Mouse (Mus musculus): ENCODE measurements around the gene Hilpda. TPM values are rescaled to one million over a fixed set of nuclear protein-coding genes. Genes with fewer than 3 reads are reported as not detected.

The Hilpda gene
- total RNA-seq, 1 experiment, result 36.9 TPM

DNA sequence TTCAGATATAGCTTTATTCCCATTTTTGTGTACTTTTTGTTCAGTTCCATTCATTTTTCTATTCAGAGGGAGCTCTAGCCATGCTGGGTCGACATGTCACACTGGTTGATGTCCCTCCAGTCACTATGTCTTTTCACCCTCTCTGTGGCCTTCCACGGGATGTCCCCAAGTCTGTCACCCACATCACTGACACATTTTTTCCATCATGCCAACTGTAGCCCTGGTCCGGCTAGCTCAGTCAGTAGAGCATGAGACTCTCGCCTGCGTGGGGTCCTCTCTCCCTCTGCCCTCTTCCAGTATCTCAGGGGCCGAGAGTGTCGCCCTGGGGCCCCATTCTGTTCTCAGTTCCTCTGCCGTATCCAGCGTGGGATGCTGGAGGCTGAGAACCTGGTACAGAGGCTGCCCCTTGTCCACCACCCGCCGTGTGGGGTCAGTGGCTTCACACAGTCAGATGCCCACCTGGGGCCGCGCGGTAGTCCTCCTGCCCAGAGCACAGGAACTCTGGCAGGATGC lies 41.5 kb downstream of the Hilpda start:
- in situ Hi-C loops (cut with MboI; ENCODE audit: low sequenced_read_pairs in 2 of 2, unreplicated experiment in 2 of 2), result no loop called here
- DNase-seq (ENCODE audit: low read depth, low spot score), result no peak
- Histone ChIP-seq H3K36me3 (ENCODE audit: control insufficient read depth, insufficient read depth, low read length, poor library complexity, severe bottlenecking) (no peaks in the 10 kb centered on the region), H3K27ac (ENCODE audit: insufficient read depth, low read depth, low read length, poor library complexity, severe bottlenecking) (no peak overlapping the region), H3K9me3 (ENCODE audit: control insufficient read depth, insufficient read depth, low read depth, low read length) (no peaks in the 10 kb centered on the region), H3K9ac (ENCODE audit: insufficient read depth, low read depth, low read length, poor library complexity, severe bottlenecking) (no peak overlapping the region), H3K4me3 (ENCODE audit: insufficient read depth in 1 of 2, low read depth in 1 of 2, low read length in 2 of 2, poor library complexity in 1 of 2, severe bottlenecking in 1 of 2) (no peak overlapping the region), H3K4me1 (ENCODE audit: control insufficient read depth in 2 of 2, insufficient read depth in 2 of 2, low read length in 2 of 2, poor library complexity in 1 of 2) (peaks cover 0 to 3% of the 10 kb centered on the region in 2 experiments; a peak in 1 of 4 replicates)
- TF ChIP-seq CHD2 (IDR thresholded peaks at IDR 0.05; ENCODE audit: low read depth, low read length) (no peak), MAFK (IDR thresholded peaks at IDR 0.05; ENCODE audit: insufficient read depth, low read depth, low read length) (no peak), ZC3H11A (IDR thresholded peaks at IDR 0.05; ENCODE audit: borderline replicate concordance, low read depth, low read length) (no peak), ZNF384 (IDR thresholded peaks at IDR 0.05; ENCODE audit: low read depth, low read length) (no peak), HCFC1 (IDR thresholded peaks at IDR 0.05; ENCODE audit: borderline replicate concordance, insufficient read depth, low read length) (no peak)

DNA sequence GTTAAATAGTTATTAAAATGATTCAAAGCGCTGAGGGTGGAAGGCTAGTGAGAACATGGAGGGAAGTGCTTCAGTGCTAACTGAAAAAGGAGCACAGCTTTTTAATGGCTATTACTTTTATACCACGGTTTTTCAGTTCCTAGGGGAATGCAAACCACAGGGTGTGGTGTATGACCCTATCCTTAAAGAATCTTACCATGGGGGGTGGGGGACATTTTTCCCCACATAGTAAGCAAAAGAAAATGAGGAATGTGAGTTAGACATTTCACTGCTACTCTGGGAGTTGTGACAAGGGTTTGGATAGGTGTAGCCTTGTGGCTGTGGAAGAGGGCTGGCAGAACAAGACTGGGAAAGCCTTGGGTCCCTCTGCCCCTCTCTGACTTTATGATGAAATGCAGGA lies 45.0 kb downstream of the Hilpda start:
- TF ChIP-seq MAFK (IDR thresholded peaks at IDR 0.05; ENCODE audit: insufficient read depth, low read depth, low read length) (no peak), ZNF384 (IDR thresholded peaks at IDR 0.05; ENCODE audit: low read depth, low read length) (no peak), HCFC1 (IDR thresholded peaks at IDR 0.05; ENCODE audit: borderline replicate concordance, insufficient read depth, low read length) (no peak), CHD2 (IDR thresholded peaks at IDR 0.05; ENCODE audit: low read depth, low read length) (no peak), ZC3H11A (IDR thresholded peaks at IDR 0.05; ENCODE audit: borderline replicate concordance, low read depth, low read length) (no peak)
- no peaks in the 10 kb centered on the region for H3K4me1 ChIP-seq (ENCODE audit: control insufficient read depth in 2 of 2, insufficient read depth in 2 of 2, low read length in 2 of 2, poor library complexity in 1 of 2)
- H3K9me3 ChIP-seq (ENCODE audit: control insufficient read depth, insufficient read depth, low read depth, low read length), result no peaks in the 10 kb centered on the region
- no peak for DNase-seq (ENCODE audit: low read depth, low spot score)
- no peaks in the 10 kb centered on the region for H3K36me3 ChIP-seq (ENCODE audit: control insufficient read depth, insufficient read depth, low read length, poor library complexity, severe bottlenecking)
- no peak overlapping the region for H3K9ac ChIP-seq (ENCODE audit: insufficient read depth, low read depth, low read length, poor library complexity, severe bottlenecking)
- H3K4me3 ChIP-seq (ENCODE audit: insufficient read depth in 1 of 2, low read depth in 1 of 2, low read length in 2 of 2, poor library complexity in 1 of 2, severe bottlenecking in 1 of 2), result no peak overlapping the region
- in situ Hi-C loops (cut with MboI; ENCODE audit: low sequenced_read_pairs in 2 of 2, unreplicated experiment in 2 of 2), result no loop called here
- H3K27ac ChIP-seq (ENCODE audit: insufficient read depth, low read depth, low read length, poor library complexity, severe bottlenecking), result no peak overlapping the region

DNA sequence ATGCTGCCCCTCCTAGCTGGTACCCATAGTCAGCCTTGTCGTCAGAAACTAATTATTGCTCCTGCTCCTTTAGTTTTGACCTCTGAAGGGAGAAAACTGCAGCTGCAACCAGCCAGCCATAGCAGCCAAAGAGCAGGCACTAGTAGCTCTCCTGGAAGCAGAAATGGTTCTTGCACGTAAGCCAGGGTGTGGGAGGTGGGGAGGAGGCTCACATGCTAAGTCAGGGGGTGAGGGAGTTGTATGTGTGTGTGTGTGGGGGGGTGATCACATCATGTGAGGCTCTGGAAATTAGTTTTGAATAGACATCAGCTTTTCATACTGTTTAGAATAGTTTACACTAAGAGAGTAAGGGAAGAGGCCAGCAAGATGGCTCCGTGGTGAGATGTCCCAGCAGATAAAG lies 45.7 kb downstream of the Hilpda start:
- DNase-seq (ENCODE audit: low read depth, low spot score), result no peak
- no peak overlapping the region for H3K27ac ChIP-seq (ENCODE audit: insufficient read depth, low read depth, low read length, poor library complexity, severe bottlenecking)
- in situ Hi-C loops (cut with MboI; ENCODE audit: low sequenced_read_pairs in 2 of 2, unreplicated experiment in 2 of 2), result no loop called here
- no peak overlapping the region for H3K9ac ChIP-seq (ENCODE audit: insufficient read depth, low read depth, low read length, poor library complexity, severe bottlenecking)
- no peaks in the 10 kb centered on the region for H3K4me1 ChIP-seq (ENCODE audit: control insufficient read depth in 2 of 2, insufficient read depth in 2 of 2, low read length in 2 of 2, poor library complexity in 1 of 2)
- H3K4me3 ChIP-seq (ENCODE audit: insufficient read depth in 1 of 2, low read depth in 1 of 2, low read length in 2 of 2, poor library complexity in 1 of 2, severe bottlenecking in 1 of 2), result no peak overlapping the region
- H3K9me3 ChIP-seq (ENCODE audit: control insufficient read depth, insufficient read depth, low read depth, low read length), result no peaks in the 10 kb centered on the region
- H3K36me3 ChIP-seq (ENCODE audit: control insufficient read depth, insufficient read depth, low read length, poor library complexity, severe bottlenecking), result no peaks in the 10 kb centered on the region
- TF ChIP-seq ZC3H11A (IDR thresholded peaks at IDR 0.05; ENCODE audit: borderline replicate concordance, low read depth, low read length), result no peak
- no peak for TF ChIP-seq ZNF384 (IDR thresholded peaks at IDR 0.05; ENCODE audit: low read depth, low read length)
- no peak for TF ChIP-seq MAFK (IDR thresholded peaks at IDR 0.05; ENCODE audit: insufficient read depth, low read depth, low read length)
- TF ChIP-seq HCFC1 (IDR thresholded peaks at IDR 0.05; ENCODE audit: borderline replicate concordance, insufficient read depth, low read length), result no peak
- no peak for TF ChIP-seq CHD2 (IDR thresholded peaks at IDR 0.05; ENCODE audit: low read depth, low read length)

DNA sequence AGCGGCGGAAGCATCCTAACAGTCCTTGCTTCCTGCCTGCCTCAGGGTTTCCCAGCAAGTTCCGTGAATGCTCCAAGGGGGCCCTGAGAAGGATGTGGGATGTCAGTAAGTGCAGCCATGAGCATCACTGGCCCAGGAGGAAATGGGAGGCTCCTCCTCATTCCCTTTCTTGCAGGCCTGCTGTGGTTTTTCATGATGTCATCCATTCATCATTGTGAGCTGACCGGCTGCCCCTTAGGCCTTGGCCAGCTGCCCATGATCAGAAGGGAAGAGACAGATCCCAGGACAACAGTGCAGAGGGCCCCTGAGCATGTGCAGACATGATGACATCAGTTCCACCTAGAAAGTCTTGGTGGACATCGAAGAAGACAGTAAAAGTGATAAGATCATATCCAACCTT lies 46.6 kb downstream of the Hilpda start, which contains the start of gene Fam71f1:
TSS of gene Fam71f1 (plus strand) at position 262 of the 400 bp plus-strand sequence.
- in situ Hi-C loops (cut with MboI; ENCODE audit: low sequenced_read_pairs in 2 of 2, unreplicated experiment in 2 of 2), result no loop called here
- Histone ChIP-seq H3K36me3 (ENCODE audit: control insufficient read depth, insufficient read depth, low read length, poor library complexity, severe bottlenecking) (no peaks in the 10 kb centered on the region), H3K9me3 (ENCODE audit: control insufficient read depth, insufficient read depth, low read depth, low read length) (no peaks in the 10 kb centered on the region), H3K9ac (ENCODE audit: insufficient read depth, low read depth, low read length, poor library complexity, severe bottlenecking) (no peak within 1 kb of the TSS), H3K4me3 (ENCODE audit: insufficient read depth in 1 of 2, low read depth in 1 of 2, low read length in 2 of 2, poor library complexity in 1 of 2, severe bottlenecking in 1 of 2) (no peak within 1 kb of the TSS), H3K4me1 (ENCODE audit: control insufficient read depth in 2 of 2, insufficient read depth in 2 of 2, low read length in 2 of 2, poor library complexity in 1 of 2) (no peaks in the 10 kb centered on the region), H3K27ac (ENCODE audit: insufficient read depth, low read depth, low read length, poor library complexity, severe bottlenecking) (no peak within 1 kb of the TSS)
- no peak for DNase-seq (ENCODE audit: low read depth, low spot score)
- TF ChIP-seq MAFK (IDR thresholded peaks at IDR 0.05; ENCODE audit: insufficient read depth, low read depth, low read length) (no peak), HCFC1 (IDR thresholded peaks at IDR 0.05; ENCODE audit: borderline replicate concordance, insufficient read depth, low read length) (no peak), ZNF384 (IDR thresholded peaks at IDR 0.05; ENCODE audit: low read depth, low read length) (no peak), CHD2 (IDR thresholded peaks at IDR 0.05; ENCODE audit: low read depth, low read length) (no peak), ZC3H11A (IDR thresholded peaks at IDR 0.05; ENCODE audit: borderline replicate concordance, low read depth, low read length) (no peak)
